Mouse (Mus musculus): ENCODE measurements at regions not wholly inside any gene's neighbourhood (a gene's known extent, or its start where the extent isn't known, plus 50 kb on each side); places are given as distances from the start of the nearest gene placed in this dataset.
A peak's percentile ranks its signal among the peaks of the same experiment; 100 is the strongest.

- Histone ChIP-seq H3K4me1 (peaks cover 10% of the 10 kb centered on the region), H3K36me3 (no peaks in the 10 kb centered on the region), H3K4me3 (replicated peaks) (no peak overlapping the region), H3K4me2 (no peak overlapping the region), H3K27me3 (replicated peaks) (no peaks in the 10 kb centered on the region), H3K27ac (peak overlapping the region; percentile 88; the same call in 1 of the 2 replicates), H3K9ac (no peak overlapping the region), H3K9me3 (no peaks in the 10 kb centered on the region)
- ATAC-seq (ENCODE audit: insufficient read depth, low FRiP score, low read depth), result no peak
- WGBS, result 58% methylated on average over 4 of the region's 4 CpGs
These were observed 199.2 kb downstream of the Bcl2l11 start for GRCm38 (mm10) chr2:128325097-128325421.

DNA sequence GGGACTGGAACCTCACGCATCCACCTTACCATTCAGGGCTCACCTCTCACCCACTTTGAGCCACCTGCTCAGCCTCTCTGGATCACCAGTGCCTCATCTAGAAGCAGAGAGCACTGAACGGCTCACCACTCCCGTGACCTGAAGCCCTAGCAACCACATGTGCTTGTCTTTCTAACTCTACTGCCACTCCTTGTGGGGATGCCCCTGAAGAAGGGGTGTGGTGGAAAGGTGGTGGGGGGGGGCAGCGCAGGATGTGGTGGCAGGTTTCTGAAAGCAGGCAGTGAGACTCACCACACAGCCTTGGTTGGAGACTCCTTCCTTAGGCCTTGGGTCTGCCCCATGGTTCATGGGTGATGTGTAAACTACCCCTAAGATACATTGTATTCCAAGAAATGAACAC, 199.6 kb downstream of the Bcl2l11 start:
- H3K4me2 ChIP-seq, result no peak overlapping the region
- WGBS, result 81% methylated on average over 4 of the region's 4 CpGs
- ATAC-seq (ENCODE audit: insufficient read depth, low FRiP score, low read depth), result no peak
- H3K9ac ChIP-seq, result no peak overlapping the region
- no peak overlapping the region for H3K4me3 ChIP-seq (replicated peaks)
- no peak overlapping the region for H3K27ac ChIP-seq
- H3K36me3 ChIP-seq, result no peaks in the 10 kb centered on the region
- no peaks in the 10 kb centered on the region for H3K9me3 ChIP-seq
- H3K4me1 ChIP-seq, result peaks cover 10% of the 10 kb centered on the region
- no peaks in the 10 kb centered on the region for H3K27me3 ChIP-seq (replicated peaks)

DNA sequence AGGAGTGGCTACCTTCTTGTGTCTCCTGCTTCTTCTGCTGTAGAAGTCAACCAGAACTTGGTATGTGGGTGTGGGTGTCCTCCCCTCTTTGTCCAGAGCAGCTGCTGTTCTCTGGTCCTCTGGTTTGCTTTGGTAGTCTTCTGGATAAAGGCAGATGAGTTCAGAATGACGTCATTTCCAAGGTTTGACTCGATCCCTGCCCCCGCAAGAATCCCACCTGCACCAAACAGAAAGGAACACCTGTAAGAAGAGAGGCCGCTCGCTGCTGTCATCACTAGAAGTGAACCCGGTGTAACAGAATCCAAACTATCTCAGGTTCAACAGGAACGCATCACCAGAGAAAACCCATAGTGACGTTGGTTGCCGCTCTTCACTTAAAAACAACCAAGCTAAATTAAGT, 205.0 kb downstream of the Bcl2l11 start:
- H3K4me2 ChIP-seq, result no peak overlapping the region
- no peaks in the 10 kb centered on the region for H3K36me3 ChIP-seq
- no peak overlapping the region for H3K9ac ChIP-seq
- no peak overlapping the region for H3K4me3 ChIP-seq (replicated peaks)
- H3K4me1 ChIP-seq, result peaks cover 12% of the 10 kb centered on the region; the same call in 1 of the 2 replicates
- no peaks in the 10 kb centered on the region for H3K27me3 ChIP-seq (replicated peaks)
- H3K27ac ChIP-seq, result no peak overlapping the region
- H3K9me3 ChIP-seq, result no peaks in the 10 kb centered on the region
- 83% methylated on average over 9 of the region's 9 CpGs for WGBS
- ATAC-seq (ENCODE audit: insufficient read depth, low FRiP score, low read depth), result no peak

GRCm38 (mm10) chr2:128331275-128331674, 205.4 kb downstream of the Bcl2l11 start:
- Histone ChIP-seq H3K4me1 (peaks cover 12% of the 10 kb centered on the region; the same call in 1 of the 2 replicates), H3K27ac (no peak overlapping the region), H3K4me2 (no peak overlapping the region), H3K36me3 (no peaks in the 10 kb centered on the region), H3K4me3 (replicated peaks) (no peak overlapping the region), H3K9me3 (no peaks in the 10 kb centered on the region), H3K9ac (no peak overlapping the region), H3K27me3 (replicated peaks) (no peaks in the 10 kb centered on the region)
- ATAC-seq (ENCODE audit: insufficient read depth, low FRiP score, low read depth), result no peak
- WGBS, result 73% methylated on average over 10 of the region's 10 CpGs

GRCm38 (mm10) chr2:128331681-128332080, 205.8 kb downstream of the Bcl2l11 start:
- Histone ChIP-seq H3K4me2 (no peak overlapping the region), H3K36me3 (no peaks in the 10 kb centered on the region), H3K4me1 (peaks cover 12% of the 10 kb centered on the region; the same call in 1 of the 2 replicates), H3K9me3 (no peaks in the 10 kb centered on the region), H3K27ac (no peak overlapping the region), H3K4me3 (replicated peaks) (no peak overlapping the region), H3K27me3 (replicated peaks) (no peaks in the 10 kb centered on the region), H3K9ac (no peak overlapping the region)
- WGBS, result 76% methylated on average over 8 of the region's 8 CpGs
- no peak for ATAC-seq (ENCODE audit: insufficient read depth, low FRiP score, low read depth)

- 65% methylated on average over 10 of the region's 10 CpGs for WGBS
- Histone ChIP-seq H3K9me3 (no peaks in the 10 kb centered on the region), H3K4me3 (replicated peaks) (no peak overlapping the region), H3K36me3 (no peaks in the 10 kb centered on the region), H3K4me2 (no peak overlapping the region), H3K27me3 (replicated peaks) (no peaks in the 10 kb centered on the region), H3K4me1 (peaks cover 15% of the 10 kb centered on the region; the same call in 1 of the 2 replicates), H3K9ac (no peak overlapping the region), H3K27ac (no peak overlapping the region)
- ATAC-seq (ENCODE audit: insufficient read depth, low FRiP score, low read depth), result no peak
These were observed 207.7 kb downstream of the Bcl2l11 start for GRCm38 (mm10) chr2:128333401-128334142.

- H3K27ac ChIP-seq, result no peak overlapping the region
- ATAC-seq (ENCODE audit: insufficient read depth, low FRiP score, low read depth), result no peak
These were observed 208.3 kb downstream of the Bcl2l11 start for GRCm38 (mm10) chr2:128334143-128334470.

DNA sequence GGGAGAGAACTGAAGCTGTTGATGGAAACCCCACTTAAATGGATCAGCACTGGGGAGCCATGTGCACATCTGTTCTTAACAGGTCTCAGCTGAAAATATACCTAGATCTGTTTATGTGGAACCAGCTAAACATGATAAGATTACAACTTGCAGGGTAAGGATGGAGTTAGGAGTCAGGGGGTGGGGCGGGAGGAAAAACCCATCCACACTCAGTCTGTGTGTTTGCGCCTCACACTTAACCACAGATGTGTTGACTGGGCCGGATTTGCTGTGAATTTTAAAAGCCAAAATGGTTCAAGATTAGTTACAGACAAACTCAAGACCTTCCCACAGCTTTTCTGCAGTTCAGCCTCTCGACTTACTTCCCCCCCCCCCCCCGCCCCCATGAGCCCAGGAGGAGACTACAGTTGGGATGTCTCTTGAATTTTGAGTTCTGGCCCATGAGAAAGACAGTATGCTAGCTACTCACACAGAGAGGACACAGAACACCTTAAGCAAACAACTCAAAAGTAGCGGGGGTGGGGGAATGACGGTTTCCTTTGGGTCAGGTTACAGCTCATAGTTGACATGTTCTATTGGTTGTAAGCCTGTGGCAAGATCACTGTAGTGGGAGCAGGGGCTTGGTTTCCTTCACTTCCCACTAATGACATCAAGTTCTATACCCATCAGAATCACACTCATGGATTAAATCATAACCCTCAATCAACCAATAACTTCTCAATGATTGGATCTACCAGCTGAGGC, 209.1 kb downstream of the Bcl2l11 start:
- ATAC-seq (ENCODE audit: insufficient read depth, low FRiP score, low read depth), result no peak
- H3K9ac ChIP-seq, result no peak overlapping the region

More at GRCm38 (mm10) chr2:128334143-128334470, 208.3 kb downstream of the Bcl2l11 start:
- peaks cover 20% of the 10 kb centered on the region for H3K4me1 ChIP-seq
- H3K4me3 ChIP-seq (replicated peaks), result no peak overlapping the region
- no peak overlapping the region for H3K4me2 ChIP-seq
- H3K36me3 ChIP-seq, result no peaks in the 10 kb centered on the region
- no peaks in the 10 kb centered on the region for H3K27me3 ChIP-seq (replicated peaks)
- no peaks in the 10 kb centered on the region for H3K9me3 ChIP-seq
- no peak overlapping the region for H3K9ac ChIP-seq
- 59% methylated on average over 2 of the region's 2 CpGs for WGBS

GRCm38 (mm10) chr2:128337192-128337591, 211.4 kb downstream of the Bcl2l11 start:
- H3K27me3 ChIP-seq (replicated peaks), result no peaks in the 10 kb centered on the region
- no peak overlapping the region for H3K9ac ChIP-seq
- H3K4me1 ChIP-seq, result peaks cover 33% of the 10 kb centered on the region
- H3K36me3 ChIP-seq, result no peaks in the 10 kb centered on the region
- no peak overlapping the region for H3K4me3 ChIP-seq (replicated peaks)
- no peak overlapping the region for H3K27ac ChIP-seq
- no peak for ATAC-seq (ENCODE audit: insufficient read depth, low FRiP score, low read depth)
- H3K9me3 ChIP-seq, result no peaks in the 10 kb centered on the region
- H3K4me2 ChIP-seq, result no peak overlapping the region

More for the DNA sequence above, 209.1 kb downstream of the Bcl2l11 start:
- Histone ChIP-seq H3K36me3 (no peaks in the 10 kb centered on the region), H3K9me3 (no peaks in the 10 kb centered on the region), H3K4me1 (peaks cover 28% of the 10 kb centered on the region), H3K4me2 (no peak overlapping the region), H3K27ac (no peak overlapping the region), H3K27me3 (replicated peaks) (no peaks in the 10 kb centered on the region), H3K4me3 (replicated peaks) (no peak overlapping the region)
- 35% methylated on average over 7 of the region's 7 CpGs for WGBS

DNA sequence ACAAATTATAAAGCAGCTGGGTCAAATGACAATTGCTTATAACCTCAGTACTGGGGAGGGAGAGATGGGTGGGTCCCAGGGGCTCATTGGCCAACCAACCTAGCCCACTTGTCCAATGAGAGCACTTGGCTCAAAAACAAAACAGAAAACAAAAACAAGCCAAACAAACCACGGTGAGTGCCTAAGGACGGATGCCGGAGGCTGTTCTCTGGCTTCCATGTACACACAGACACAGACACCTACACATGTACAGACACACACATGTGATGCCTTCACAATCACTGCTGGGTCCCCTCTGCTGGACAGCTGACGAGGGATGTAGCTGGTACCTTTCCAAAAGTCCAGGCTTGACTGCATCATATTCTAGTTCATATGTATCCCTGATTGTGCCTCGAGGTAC, 212.0 kb downstream of the Bcl2l11 start:
- no peaks in the 10 kb centered on the region for H3K9me3 ChIP-seq
- H3K4me1 ChIP-seq, result peaks cover 33% of the 10 kb centered on the region
- H3K4me2 ChIP-seq, result no peak overlapping the region
- no peak for ATAC-seq (ENCODE audit: insufficient read depth, low FRiP score, low read depth)
- H3K27me3 ChIP-seq (replicated peaks), result no peaks in the 10 kb centered on the region
- H3K4me3 ChIP-seq (replicated peaks), result no peak overlapping the region
- H3K27ac ChIP-seq, result no peak overlapping the region
- H3K36me3 ChIP-seq, result no peaks in the 10 kb centered on the region
- 88% methylated on average over 5 of the region's 5 CpGs for WGBS
- H3K9ac ChIP-seq, result no peak overlapping the region

- peak overlapping the region; percentile 87; the same call in 1 of the 2 replicates for H3K27ac ChIP-seq
- H3K4me3 ChIP-seq (replicated peaks), result no peak overlapping the region
- no peaks in the 10 kb centered on the region for H3K36me3 ChIP-seq
- H3K4me1 ChIP-seq, result peaks cover 31% of the 10 kb centered on the region
- 74% methylated on average over 4 of the region's 4 CpGs for WGBS
- ATAC-seq (ENCODE audit: insufficient read depth, low FRiP score, low read depth), result no peak
- H3K4me2 ChIP-seq, result no peak overlapping the region
- H3K27me3 ChIP-seq (replicated peaks), result no peaks in the 10 kb centered on the region
- no peak overlapping the region for H3K9ac ChIP-seq
- H3K9me3 ChIP-seq, result no peaks in the 10 kb centered on the region
These were observed 212.6 kb downstream of the Bcl2l11 start for GRCm38 (mm10) chr2:128338474-128338873.

DNA sequence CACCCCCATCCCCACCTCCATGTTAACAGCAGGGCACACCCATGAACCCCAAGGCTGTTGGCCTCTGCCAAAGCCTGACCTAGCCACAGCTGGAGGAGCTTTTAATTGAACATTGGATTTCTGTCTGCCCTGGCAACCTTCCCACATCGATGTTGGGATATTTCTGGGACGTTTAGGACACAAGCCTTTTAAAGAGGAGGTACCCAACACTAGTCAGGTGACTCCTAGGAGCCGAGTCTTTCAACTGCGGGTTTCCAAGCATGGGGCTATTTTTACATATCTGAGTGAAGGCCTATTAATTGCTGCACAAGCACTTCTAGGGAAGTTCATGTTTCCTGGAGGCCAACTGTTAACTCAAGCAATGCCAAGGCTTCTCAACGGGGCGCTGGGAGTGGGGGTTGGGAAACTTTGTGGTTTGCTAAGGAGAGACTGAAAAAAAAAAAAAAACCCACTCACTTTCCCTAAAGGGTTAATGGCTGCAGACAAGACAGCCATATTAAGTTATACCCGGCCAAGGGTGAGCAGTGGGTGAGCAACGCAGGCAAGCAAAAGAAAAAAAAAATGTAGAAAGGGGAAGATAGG, 213.3 kb downstream of the Bcl2l11 start:
- WGBS, result 10% methylated on average over 8 of the region's 8 CpGs
- Histone ChIP-seq H3K4me1 (peaks cover 27% of the 10 kb centered on the region), H3K4me2 (peak overlapping the region; percentile 27; the same call in 1 of the 2 replicates), H3K36me3 (no peaks in the 10 kb centered on the region), H3K27me3 (replicated peaks) (no peaks in the 10 kb centered on the region), H3K4me3 (replicated peaks) (no peak overlapping the region), H3K9ac (no peak overlapping the region), H3K27ac (peak overlapping the region; percentile 87), H3K9me3 (no peaks in the 10 kb centered on the region)
- ATAC-seq (ENCODE audit: insufficient read depth, low FRiP score, low read depth), result no peak
